Mouse (Mus musculus) neural tube, embryonic 15.5 days (tissue): ENCODE measurements at regions not wholly inside any gene's neighbourhood (a gene's known extent, or its start where the extent isn't known, plus 50 kb on each side); places are given as distances from the start of the nearest gene placed in this dataset.

Source experiments
- ATAC-seq: fragments of 200-750 bp; cut with Nextera tagmentation; 2 replicates; pipeline ENCODE4 v1.8.0; 2017; ENCODE audit warnings: mild to moderate bottlenecking, moderate TSS enrichment, moderate library complexity; ENCODE audit not compliant: low FRiP score
- H3K27ac ChIP-seq: fragments of 300-500 bp; sonication (generic); replicated peaks from 2 replicates; pipeline ENCODE4 v1.5.1; 2015; ENCODE audit warnings: mild to moderate bottlenecking, inconsistent platforms
- H3K27me3 ChIP-seq: fragments of 300-500 bp; sonication (generic); replicated peaks from 2 replicates; pipeline ENCODE4 v1.6.1; 2015; ENCODE audit warnings: inconsistent platforms
- H3K36me3 ChIP-seq: fragments of 300-500 bp; sonication (generic); 2 replicates; pipeline ENCODE4 v1.6.1; 2015; ENCODE audit warnings: inconsistent platforms
- H3K4me1 ChIP-seq: fragments of 300-500 bp; sonication (generic); 2 replicates; pipeline ENCODE4 v1.6.1; 2015; ENCODE audit warnings: inconsistent platforms
- H3K4me2 ChIP-seq: fragments of 300-500 bp; sonication (generic); 2 replicates; pipeline ENCODE4 v1.6.1; 2015; ENCODE audit warnings: inconsistent platforms, mild to moderate bottlenecking, moderate library complexity
- H3K4me3 ChIP-seq: fragments of 300-500 bp; sonication (generic); replicated peaks from 2 replicates; pipeline ENCODE4 v1.5.1; 2015; ENCODE audit warnings: mild to moderate bottlenecking, inconsistent platforms
- H3K9ac ChIP-seq: fragments of 300-500 bp; sonication (generic); replicated peaks from 2 replicates; pipeline ENCODE4 v1.6.1; 2015; ENCODE audit warnings: mild to moderate bottlenecking, inconsistent platforms
- H3K9me3 ChIP-seq: fragments of 300-500 bp; sonication (generic); replicated peaks from 2 replicates; pipeline ENCODE4 v1.6.1; 2016; ENCODE audit warnings: inconsistent platforms
- WGBS: fragments of 180-500 bp; shearing (Covaris S2); methylation state at CpG from one replicate; pipeline ENCODE4 v1.1.7; 2015; ENCODE audit warnings: mixed read lengths; 5-methylcytosine and 5-hydroxymethylcytosine counted together

- Histone ChIP-seq H3K4me2 (no peak overlapping the region), H3K27ac (no peak overlapping the region), H3K27me3 (no peaks in the 10 kb centered on the region), H3K9ac (no peak overlapping the region), H3K36me3 (no peaks in the 10 kb centered on the region), H3K4me3 (no peak overlapping the region), H3K4me1 (no peaks in the 10 kb centered on the region), H3K9me3 (no peaks in the 10 kb centered on the region)
- 77% methylated on average over 3 of the region's 3 CpGs for WGBS
- no peak for ATAC-seq
These were observed 654.8 kb upstream of the Mef2c start for GRCm38 (mm10) chr13:82849037-82849436.

GRCm38 (mm10) chr13:82869869-82870268, 634.0 kb upstream of the Mef2c start:
- no peak overlapping the region for H3K4me2 ChIP-seq
- no peaks in the 10 kb centered on the region for H3K9me3 ChIP-seq
- H3K4me3 ChIP-seq: no peak overlapping the region
- H3K36me3 ChIP-seq: no peaks in the 10 kb centered on the region
- no peak overlapping the region for H3K9ac ChIP-seq
- no peak for ATAC-seq
- no peak overlapping the region for H3K27ac ChIP-seq
- H3K4me1 ChIP-seq: no peaks in the 10 kb centered on the region
- no peaks in the 10 kb centered on the region for H3K27me3 ChIP-seq

GRCm38 (mm10) chr13:82874091-82874490, 629.7 kb upstream of the Mef2c start:
- Histone ChIP-seq H3K9me3 (no peaks in the 10 kb centered on the region), H3K4me1 (no peaks in the 10 kb centered on the region), H3K27me3 (no peaks in the 10 kb centered on the region), H3K36me3 (no peaks in the 10 kb centered on the region), H3K4me2 (no peak overlapping the region), H3K4me3 (no peak overlapping the region), H3K9ac (no peak overlapping the region), H3K27ac (no peak overlapping the region)
- WGBS: 98% methylated on average over 1 of the region's 1 CpGs
- no peak for ATAC-seq

GRCm38 (mm10) chr13:82883368-82883767, 620.5 kb upstream of the Mef2c start:
- Histone ChIP-seq H3K4me2 (no peak overlapping the region), H3K27me3 (no peaks in the 10 kb centered on the region), H3K4me3 (no peak overlapping the region), H3K27ac (no peak overlapping the region), H3K4me1 (no peaks in the 10 kb centered on the region), H3K9me3 (no peaks in the 10 kb centered on the region), H3K9ac (no peak overlapping the region), H3K36me3 (no peaks in the 10 kb centered on the region)
- ATAC-seq: no peak

- no peak overlapping the region for H3K4me2 ChIP-seq
- no peak overlapping the region for H3K27ac ChIP-seq
- no peaks in the 10 kb centered on the region for H3K36me3 ChIP-seq
- no peaks in the 10 kb centered on the region for H3K9me3 ChIP-seq
- H3K27me3 ChIP-seq: no peaks in the 10 kb centered on the region
- no peak for ATAC-seq
- H3K4me3 ChIP-seq: no peak overlapping the region
- H3K9ac ChIP-seq: no peak overlapping the region
- H3K4me1 ChIP-seq: no peaks in the 10 kb centered on the region
- WGBS: 89% methylated on average over 1 of the region's 1 CpGs
These were observed 615.1 kb upstream of the Mef2c start for GRCm38 (mm10) chr13:82888755-82889154.

- H3K4me2 ChIP-seq: no peak overlapping the region
- no peaks in the 10 kb centered on the region for H3K9me3 ChIP-seq
- H3K4me3 ChIP-seq: no peak overlapping the region
- H3K27me3 ChIP-seq: no peaks in the 10 kb centered on the region
- WGBS: 76% methylated on average over 2 of the region's 2 CpGs
- no peak overlapping the region for H3K27ac ChIP-seq
- no peaks in the 10 kb centered on the region for H3K4me1 ChIP-seq
- no peaks in the 10 kb centered on the region for H3K36me3 ChIP-seq
- no peak for ATAC-seq
- H3K9ac ChIP-seq: no peak overlapping the region
These were observed 611.1 kb upstream of the Mef2c start for GRCm38 (mm10) chr13:82892731-82893130.

- H3K27me3 ChIP-seq: no peaks in the 10 kb centered on the region
- no peaks in the 10 kb centered on the region for H3K9me3 ChIP-seq
- H3K36me3 ChIP-seq: no peaks in the 10 kb centered on the region
- H3K4me3 ChIP-seq: no peak overlapping the region
- no peak overlapping the region for H3K9ac ChIP-seq
- no peak for ATAC-seq
- 60% methylated on average over 4 of the region's 4 CpGs for WGBS
- H3K27ac ChIP-seq: no peak overlapping the region
- H3K4me1 ChIP-seq: no peaks in the 10 kb centered on the region
- no peak overlapping the region for H3K4me2 ChIP-seq
These were observed 604.1 kb upstream of the Mef2c start for GRCm38 (mm10) chr13:82899686-82900085.

- no peak overlapping the region for H3K4me2 ChIP-seq
- H3K9ac ChIP-seq: no peak overlapping the region
- H3K36me3 ChIP-seq: no peaks in the 10 kb centered on the region
- H3K4me3 ChIP-seq: no peak overlapping the region
- WGBS: 71% methylated on average over 4 of the region's 4 CpGs
- no peak overlapping the region for H3K27ac ChIP-seq
- H3K27me3 ChIP-seq: no peaks in the 10 kb centered on the region
- ATAC-seq: no peak
- H3K9me3 ChIP-seq: no peaks in the 10 kb centered on the region
- no peaks in the 10 kb centered on the region for H3K4me1 ChIP-seq
These were observed 601.7 kb upstream of the Mef2c start for GRCm38 (mm10) chr13:82902160-82902559.

- ATAC-seq: no peak
- Histone ChIP-seq H3K27me3 (no peaks in the 10 kb centered on the region), H3K4me2 (no peak overlapping the region), H3K4me1 (no peaks in the 10 kb centered on the region), H3K9ac (no peak overlapping the region), H3K27ac (no peak overlapping the region), H3K9me3 (no peaks in the 10 kb centered on the region), H3K36me3 (no peaks in the 10 kb centered on the region), H3K4me3 (no peak overlapping the region)
These were observed 600.2 kb upstream of the Mef2c start for GRCm38 (mm10) chr13:82903637-82904036.

GRCm38 (mm10) chr13:82907689-82908088, 596.1 kb upstream of the Mef2c start:
- no peak for ATAC-seq
- no peak overlapping the region for H3K4me3 ChIP-seq
- WGBS: 89% methylated on average over 4 of the region's 4 CpGs
- H3K27ac ChIP-seq: no peak overlapping the region
- no peaks in the 10 kb centered on the region for H3K4me1 ChIP-seq
- no peak overlapping the region for H3K4me2 ChIP-seq
- H3K9ac ChIP-seq: no peak overlapping the region
- no peaks in the 10 kb centered on the region for H3K36me3 ChIP-seq
- no peaks in the 10 kb centered on the region for H3K27me3 ChIP-seq
- no peaks in the 10 kb centered on the region for H3K9me3 ChIP-seq

GRCm38 (mm10) chr13:82909151-82909550, 594.7 kb upstream of the Mef2c start:
- ATAC-seq: no peak
- 89% methylated on average over 4 of the region's 4 CpGs for WGBS
- Histone ChIP-seq H3K27me3 (no peaks in the 10 kb centered on the region), H3K4me1 (no peaks in the 10 kb centered on the region), H3K4me3 (no peak overlapping the region), H3K4me2 (no peak overlapping the region), H3K36me3 (no peaks in the 10 kb centered on the region), H3K9ac (no peak overlapping the region), H3K27ac (no peak overlapping the region), H3K9me3 (no peaks in the 10 kb centered on the region)

- H3K27ac ChIP-seq: no peak overlapping the region
- no peaks in the 10 kb centered on the region for H3K9me3 ChIP-seq
- no peak overlapping the region for H3K4me3 ChIP-seq
- no peak overlapping the region for H3K9ac ChIP-seq
- H3K36me3 ChIP-seq: no peaks in the 10 kb centered on the region
- H3K4me2 ChIP-seq: no peak overlapping the region
- H3K27me3 ChIP-seq: no peaks in the 10 kb centered on the region
- no peaks in the 10 kb centered on the region for H3K4me1 ChIP-seq
- no peak for ATAC-seq
- WGBS: 68% methylated on average over 8 of the region's 8 CpGs
These were observed 591.0 kb upstream of the Mef2c start for GRCm38 (mm10) chr13:82912859-82913258.

- 85% methylated on average over 4 of the region's 4 CpGs for WGBS
- H3K4me3 ChIP-seq: no peak overlapping the region
- ATAC-seq: no peak
- no peaks in the 10 kb centered on the region for H3K27me3 ChIP-seq
- no peaks in the 10 kb centered on the region for H3K4me1 ChIP-seq
- no peak overlapping the region for H3K27ac ChIP-seq
- no peak overlapping the region for H3K4me2 ChIP-seq
- no peaks in the 10 kb centered on the region for H3K9me3 ChIP-seq
- no peaks in the 10 kb centered on the region for H3K36me3 ChIP-seq
- H3K9ac ChIP-seq: no peak overlapping the region
These were observed 588.6 kb upstream of the Mef2c start for GRCm38 (mm10) chr13:82915194-82915593.
